Mouse (Mus musculus) spleen, adult 2 months (tissue): ENCODE data around the gene Krt24. TPM values are rescaled to one million over a fixed set of nuclear protein-coding genes. Genes with fewer than 3 reads are reported as not detected.
A peak's percentile ranks its signal among the peaks of the same experiment; 100 is the strongest.

Experiments
- DNase-seq, 2 experiments: peaks; one replicate each; pipeline versions ENCODE4 v3.0.0 to v3.0.0-alpha.2; 2012 to 2021; ENCODE audit warnings: low spot score in 2 of 2, low read depth in 1 of 2
- H3K27ac ChIP-seq: fragments of 200-500 bp; 2 replicates; pipeline ENCODE4 v1.5.1; 2012; ENCODE audit warnings: low read length, inconsistent platforms; ENCODE audit not compliant: insufficient read depth
- H3K27me3 ChIP-seq: fragments of 200-500 bp; 2 replicates; pipeline ENCODE4 v1.6.1; 2012; ENCODE audit warnings: mild to moderate bottlenecking, moderate library complexity, low read length, inconsistent platforms; ENCODE audit not compliant: control insufficient read depth, insufficient read depth
- H3K36me3 ChIP-seq: fragments of 200-500 bp; 2 replicates; pipeline ENCODE4 v1.6.1; 2012; ENCODE audit warnings: mild to moderate bottlenecking, low read length, inconsistent platforms; ENCODE audit not compliant: control insufficient read depth, insufficient read depth
- H3K4me1 ChIP-seq: fragments of 200-500 bp; 2 replicates; pipeline ENCODE4 v1.6.1; 2011; ENCODE audit warnings: inconsistent platforms; ENCODE audit not compliant: control insufficient read depth, insufficient read depth, insufficient read length
- H3K4me3 ChIP-seq: fragments of 200-500 bp; 2 replicates; pipeline ENCODE4 v1.5.1; 2011; ENCODE audit warnings: mild to moderate bottlenecking, inconsistent platforms; ENCODE audit not compliant: insufficient read depth, insufficient read length; ENCODE audit errors: extremely low read depth
- CTCF ChIP-seq: fragments of 200-500 bp; IDR thresholded peaks from 2 replicates; pipeline ENCODE4 v1.5.1; 2011; ENCODE audit warnings: mild to moderate bottlenecking, inconsistent platforms; ENCODE audit not compliant: insufficient read depth, insufficient read length, insufficient replicate concordance; ENCODE audit errors: extremely low read depth
- POLR2A ChIP-seq: fragments of 200-500 bp; IDR thresholded peaks from 2 replicates; pipeline ENCODE4 v1.6.1; 2011; ENCODE audit warnings: low read depth, low read length, inconsistent platforms
- WGBS: fragments of 180-500 bp; shearing (Covaris S2); methylation state at CpG from one replicate; pipeline ENCODE4 v1.1.7; 2018; 5-methylcytosine and 5-hydroxymethylcytosine counted together
- polyA plus RNA-seq: library from polyadenylated mRNA; depleted of rRNA; stranded (reverse); fragments of >200 nt; gene quantifications from 2 replicates; pipeline ENCODE4 v1.2.3, GENCODE M21; 2012

Gene Krt24
- polyA plus RNA-seq, 1 experiment = not detected

- WGBS = 94% methylated on average over 2 of the region's 2 CpGs
- no peak for TF ChIP-seq POLR2A
- no peak for TF ChIP-seq CTCF
- DNase-seq = no peak
- no peak overlapping the region for H3K4me3 ChIP-seq
- H3K27me3 ChIP-seq = no peaks in the 10 kb centered on the region
- H3K36me3 ChIP-seq = no peaks in the 10 kb centered on the region
- no peak overlapping the region for H3K27ac ChIP-seq
- H3K4me1 ChIP-seq = no peaks in the 10 kb centered on the region
These were observed 29.5 kb upstream of the Krt24 start for GRCm38 (mm10) chr11:99314594-99314993.

- DNase-seq = peak in 1 of 2 experiments; percentile 38
- Histone ChIP-seq H3K36me3 (no peaks in the 10 kb centered on the region), H3K4me3 (no peak overlapping the region), H3K27ac (no peak overlapping the region), H3K27me3 (no peaks in the 10 kb centered on the region), H3K4me1 (no peaks in the 10 kb centered on the region)
- TF ChIP-seq POLR2A = no peak
- TF ChIP-seq CTCF = no peak
- 83% methylated on average over 1 of the region's 1 CpGs for WGBS
These were observed 25.8 kb upstream of the Krt24 start for GRCm38 (mm10) chr11:99310882-99311281.

- TF ChIP-seq POLR2A (no peak), CTCF (peak; percentile 46; the same call in 1 of the 2 replicates)
- peak; percentile 57 to 67 for DNase-seq
- no peak overlapping the region for H3K27ac ChIP-seq
- H3K4me1 ChIP-seq = no peaks in the 10 kb centered on the region
- H3K27me3 ChIP-seq = no peaks in the 10 kb centered on the region
- H3K36me3 ChIP-seq = no peaks in the 10 kb centered on the region
- no peak overlapping the region for H3K4me3 ChIP-seq
- WGBS = 30% methylated on average over 2 of the region's 2 CpGs
These were observed 22.5 kb upstream of the Krt24 start for GRCm38 (mm10) chr11:99307579-99307978.

GRCm38 (mm10) chr11:99295039-99295438 lies 10.0 kb upstream of the Krt24 start:
- Histone ChIP-seq H3K36me3 (no peaks in the 10 kb centered on the region), H3K27me3 (no peaks in the 10 kb centered on the region), H3K27ac (no peak overlapping the region), H3K4me1 (no peaks in the 10 kb centered on the region), H3K4me3 (no peak overlapping the region)
- WGBS = 54% methylated on average over 5 of the region's 5 CpGs
- no peak for DNase-seq
- no peak; the same call in 1 of the 2 replicates for TF ChIP-seq CTCF
- TF ChIP-seq POLR2A = no peak

- 62% methylated on average over 5 of the region's 5 CpGs for WGBS
- H3K27me3 ChIP-seq = no peaks in the 10 kb centered on the region
- H3K36me3 ChIP-seq = no peaks in the 10 kb centered on the region
- H3K4me3 ChIP-seq = no peak overlapping the region
- no peaks in the 10 kb centered on the region for H3K4me1 ChIP-seq
- TF ChIP-seq POLR2A (no peak), CTCF (peak; percentile 49; the same call in 1 of the 2 replicates)
- no peak overlapping the region for H3K27ac ChIP-seq
- peak; percentile 25 to 47 for DNase-seq
These were observed 7.8 kb upstream of the Krt24 start for GRCm38 (mm10) chr11:99292846-99293245.

- TF ChIP-seq POLR2A (no peak), CTCF (no peak)
- no peaks in the 10 kb centered on the region for H3K4me1 ChIP-seq
- 84% methylated on average over 5 of the region's 5 CpGs for WGBS
- no peak for DNase-seq
- no peak overlapping the region for H3K27ac ChIP-seq
- no peak overlapping the region for H3K4me3 ChIP-seq
- no peaks in the 10 kb centered on the region for H3K36me3 ChIP-seq
- H3K27me3 ChIP-seq = no peaks in the 10 kb centered on the region; the same call in 1 of the 2 replicates
These were observed 1.1 kb downstream of the Krt24 start for GRCm38 (mm10) chr11:99284011-99284410.

- Histone ChIP-seq H3K36me3 (no peaks in the 10 kb centered on the region), H3K27ac (no peak overlapping the region), H3K27me3 (no peaks in the 10 kb centered on the region; the same call in 1 of the 2 replicates), H3K4me3 (no peak overlapping the region), H3K4me1 (no peaks in the 10 kb centered on the region)
- DNase-seq = no peak
- WGBS = 26% methylated on average over 4 of the region's 4 CpGs
- TF ChIP-seq CTCF (no peak), POLR2A (no peak)
These were observed 1.7 kb downstream of the Krt24 start for GRCm38 (mm10) chr11:99283334-99283733.

- TF ChIP-seq CTCF = no peak
- TF ChIP-seq POLR2A = no peak
- H3K4me1 ChIP-seq = no peaks in the 10 kb centered on the region
- no peak for DNase-seq
- no peak overlapping the region for H3K4me3 ChIP-seq
- 83% methylated on average over 9 of the region's 9 CpGs for WGBS
- H3K36me3 ChIP-seq = no peaks in the 10 kb centered on the region
- H3K27me3 ChIP-seq = no peaks in the 10 kb centered on the region; the same call in 1 of the 2 replicates
- no peak overlapping the region for H3K27ac ChIP-seq
These were observed 3.9 kb downstream of the Krt24 start for GRCm38 (mm10) chr11:99281116-99281515.
